Mouse (Mus musculus): Measurements from ENCODE around the gene 2310033P09Rik.
A peak's percentile ranks its signal among the peaks of the same experiment; 100 is the strongest.

DNA sequence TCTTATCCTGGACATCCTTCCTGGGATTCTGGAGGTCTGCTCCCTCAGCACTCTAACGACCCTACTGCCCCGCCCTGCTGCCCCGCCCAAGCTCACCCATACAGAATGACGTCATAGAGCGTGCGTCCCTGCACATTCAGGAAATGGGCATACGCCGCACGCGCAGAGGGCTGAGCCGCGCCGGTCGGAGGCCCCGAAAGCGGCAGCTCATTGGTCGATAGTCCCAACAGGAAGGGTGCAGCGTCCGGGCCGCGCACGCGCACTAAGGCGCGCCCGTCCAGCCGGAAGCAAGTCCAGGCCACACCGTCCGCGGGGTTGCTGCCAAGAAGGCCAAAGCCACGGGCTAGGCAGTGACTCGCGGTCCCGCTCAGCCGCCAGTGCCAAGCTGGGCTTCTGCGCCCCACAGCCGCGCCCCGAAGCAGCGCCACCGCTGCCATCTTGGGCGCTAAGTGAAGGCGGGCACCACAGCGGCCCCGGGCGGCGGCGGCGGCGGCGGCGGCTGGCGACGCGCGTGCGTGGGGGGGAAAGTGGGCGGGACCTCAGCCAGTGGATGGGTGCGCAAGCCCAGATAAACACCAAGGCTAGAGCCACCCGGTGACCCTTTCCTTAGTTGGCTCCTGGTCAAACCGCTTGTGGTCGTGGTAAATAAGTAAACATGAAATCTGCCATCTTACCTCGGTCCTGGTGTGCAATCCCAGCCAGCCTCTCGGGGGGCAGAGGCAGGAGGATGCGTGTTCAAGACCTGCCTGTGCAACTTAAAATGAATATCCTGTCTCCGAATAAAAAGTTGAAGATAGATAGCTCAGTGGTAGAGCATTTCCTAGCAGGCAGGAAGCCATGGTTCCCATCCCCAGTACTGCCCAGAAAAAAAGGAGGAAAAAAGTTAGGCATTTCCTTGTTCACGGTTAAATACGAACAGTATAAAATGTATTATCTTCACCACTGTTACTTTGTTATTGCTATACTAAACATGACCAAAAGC is 44.6 kb upstream of the 2310033P09Rik start, which contains the start of gene Iba57:
- TF ChIP-seq CTCF (IDR thresholded peaks at IDR 0.05; ENCODE audit: low read depth, low read length) (peak; percentile 10; the same call in 1 of the 2 replicates), POLR2A (IDR thresholded peaks at IDR 0.05; ENCODE audit: extremely low read depth, insufficient read depth, low read length) (peak; percentile 59; the same call in 1 of the 2 replicates)

Data from liver, adult 2 months (tissue).